Mouse (Mus musculus): ENCODE data around the gene Palm. TPM values are rescaled to one million over a fixed set of nuclear protein-coding genes. Genes with fewer than 3 reads are reported as not detected.
A peak's percentile ranks its signal among the peaks of the same experiment; 100 is the strongest.
"Not testable (repeated sequence)": the region's sequence is repeated elsewhere in the genome, so short reads cannot be mapped to it uniquely, and the experiment has no call there.

The Palm gene
- under 1 TPM; 0.55 to 0.95 TPM for polyA plus RNA-seq (2017; shearing (Covaris generic))

- ATAC-seq = peak; percentile 46
Measured at GRCm38 (mm10) chr10:79793051-79793737, at the start of gene Palm. Gene Palm, plus strand, starts transcription at chr10:79793572.

- ATAC-seq = no peak
Measured at GRCm38 (mm10) chr10:79743650-79744365, 49.6 kb upstream of the Palm start.

GRCm38 (mm10) chr10:79745411-79745810, 48.0 kb upstream of the Palm start:
- ATAC-seq = no peak

GRCm38 (mm10) chr10:79745898-79746773, 47.2 kb upstream of the Palm start, which contains the start of gene Polrmt:
Gene Polrmt, minus strand, starts transcription at chr10:79746581.
- ATAC-seq = peak; percentile 99

GRCm38 (mm10) chr10:79746774-79747151, 46.6 kb upstream of the Palm start:
- no peak for ATAC-seq

- ATAC-seq = no peak
Measured at GRCm38 (mm10) chr10:79748496-79748895, 44.9 kb upstream of the Palm start.

GRCm38 (mm10) chr10:79754856-79755516, 38.4 kb upstream of the Palm start, which contains the start of gene Fgf22:
Gene Fgf22, plus strand, starts transcription at chr10:79755076.
- ATAC-seq = no peak

GRCm38 (mm10) chr10:79755854-79756253, 37.5 kb upstream of the Palm start:
- no peak for ATAC-seq

GRCm38 (mm10) chr10:79756660-79757059, 36.7 kb upstream of the Palm start:
- no peak for ATAC-seq

- ATAC-seq = not testable (repeated sequence)
Measured at GRCm38 (mm10) chr10:79759675-79760074, 33.7 kb upstream of the Palm start.

- ATAC-seq = no peak
Measured at GRCm38 (mm10) chr10:79760603-79761143, 32.7 kb upstream of the Palm start.

GRCm38 (mm10) chr10:79762875-79763274, 30.5 kb upstream of the Palm start:
- ATAC-seq = no peak

GRCm38 (mm10) chr10:79764234-79764633, 29.1 kb upstream of the Palm start:
- ATAC-seq = no peak

- ATAC-seq = no peak
Measured at GRCm38 (mm10) chr10:79765228-79765745, 28.1 kb upstream of the Palm start.

- no peak for ATAC-seq
Measured at GRCm38 (mm10) chr10:79766001-79766507, 27.3 kb upstream of the Palm start.

- peak; percentile 92 for ATAC-seq
Measured at GRCm38 (mm10) chr10:79766508-79767325, 26.7 kb upstream of the Palm start, which contains the start of gene Rnf126. Gene Rnf126, minus strand, starts transcription at chr10:79766952.

GRCm38 (mm10) chr10:79767372-79768244, 25.8 kb upstream of the Palm start:
- ATAC-seq = no peak

GRCm38 (mm10) chr10:79768400-79768799, 25.0 kb upstream of the Palm start:
- ATAC-seq = no peak

GRCm38 (mm10) chr10:79769329-79769728, 24.0 kb upstream of the Palm start:
- ATAC-seq = no peak

GRCm38 (mm10) chr10:79772320-79772719, 21.1 kb upstream of the Palm start:
- no peak for ATAC-seq

Measured in activated CD4-positive, CD25-positive, alpha-beta regulatory T cell, adult 4 months (primary cell).